Mouse (Mus musculus): ENCODE data around the gene Cnot2.
"Not testable (repeated sequence)": the region's sequence is repeated elsewhere in the genome, so short reads cannot be mapped to it uniquely, and the experiment has no call there.

Gene Cnot2

DNA sequence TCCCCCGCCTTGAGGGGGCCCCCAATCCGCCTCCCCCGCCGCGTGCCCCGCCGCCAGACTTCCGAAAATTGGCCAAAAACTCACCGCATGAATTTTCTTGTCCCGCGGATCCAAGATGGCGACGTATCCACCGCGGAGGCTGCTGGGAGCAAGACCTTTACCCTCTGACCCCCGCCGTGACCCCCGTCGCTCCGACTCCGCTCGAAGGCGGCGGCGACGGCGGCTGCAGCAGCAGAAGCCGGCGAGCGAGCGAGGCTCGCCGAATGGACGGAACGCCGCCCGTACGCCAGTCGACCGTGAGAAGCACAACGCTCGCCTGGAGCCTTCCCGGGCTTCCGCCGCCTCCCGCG lies at the start of gene Cnot2:
TSS of gene Cnot2 (minus strand) at position 143 of the 350 bp plus-strand sequence.
- DNase-seq (ENCODE audit: low spot score), result peak; percentile 89

- DNase-seq (ENCODE audit: low spot score), result no peak
These were observed 47.6 kb upstream of the Cnot2 start for GRCm38 (mm10) chr10:116628926-116629325.

DNA sequence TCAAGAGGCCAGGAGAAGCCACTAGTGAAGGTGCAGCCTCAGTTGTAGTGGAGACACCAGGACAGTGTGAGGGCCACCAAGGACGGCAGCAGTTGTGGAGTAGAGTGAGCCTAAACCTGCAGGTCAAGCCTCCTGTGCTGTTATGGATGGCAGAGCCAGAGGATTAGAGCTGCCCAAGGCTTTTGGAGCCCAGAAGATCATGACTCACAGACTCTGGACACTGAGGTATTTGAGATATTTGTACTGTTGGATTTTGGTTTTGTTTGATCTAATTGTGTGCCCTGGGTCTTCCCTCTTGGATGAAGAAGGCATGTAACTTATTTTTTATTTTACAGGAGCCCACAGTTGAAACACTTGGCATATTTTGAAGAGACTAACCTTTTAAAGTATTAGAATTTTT lies 44.7 kb upstream of the Cnot2 start:
- no peak for DNase-seq (ENCODE audit: low spot score)

DNA sequence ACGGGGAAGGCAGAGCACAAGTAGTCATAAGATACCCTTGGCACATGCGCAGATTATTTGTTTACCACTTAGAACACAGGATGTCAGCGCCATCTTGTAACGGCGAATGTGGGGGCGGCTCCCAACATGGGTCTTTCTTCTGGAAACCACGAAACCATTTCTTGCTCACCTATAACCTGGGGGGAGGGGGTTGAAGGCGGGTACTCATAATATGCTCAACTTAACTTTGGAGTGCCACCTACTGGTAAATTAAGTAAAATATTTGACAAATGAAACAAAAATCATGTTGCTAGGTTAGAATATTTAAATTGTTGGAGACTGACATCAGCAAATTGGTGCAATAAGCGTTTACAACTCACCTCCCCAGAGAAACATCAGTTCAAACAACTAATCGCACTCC lies 31.9 kb upstream of the Cnot2 start:
- peak; percentile 87 for DNase-seq (ENCODE audit: low spot score)

DNA sequence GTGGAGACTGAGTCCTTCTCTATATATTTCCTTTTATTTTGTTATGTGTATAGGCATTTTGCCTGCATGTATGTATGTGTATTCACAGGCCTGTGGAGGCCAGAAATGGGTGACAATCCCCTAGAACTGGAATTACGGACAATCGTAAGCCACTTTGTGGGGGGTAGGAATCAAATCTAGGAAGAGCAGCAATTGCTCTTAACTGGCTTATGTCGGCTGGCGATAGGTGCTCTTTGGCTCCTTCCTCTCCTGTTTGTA lies 23.5 kb upstream of the Cnot2 start:
- no peak for DNase-seq (ENCODE audit: low spot score)

DNA sequence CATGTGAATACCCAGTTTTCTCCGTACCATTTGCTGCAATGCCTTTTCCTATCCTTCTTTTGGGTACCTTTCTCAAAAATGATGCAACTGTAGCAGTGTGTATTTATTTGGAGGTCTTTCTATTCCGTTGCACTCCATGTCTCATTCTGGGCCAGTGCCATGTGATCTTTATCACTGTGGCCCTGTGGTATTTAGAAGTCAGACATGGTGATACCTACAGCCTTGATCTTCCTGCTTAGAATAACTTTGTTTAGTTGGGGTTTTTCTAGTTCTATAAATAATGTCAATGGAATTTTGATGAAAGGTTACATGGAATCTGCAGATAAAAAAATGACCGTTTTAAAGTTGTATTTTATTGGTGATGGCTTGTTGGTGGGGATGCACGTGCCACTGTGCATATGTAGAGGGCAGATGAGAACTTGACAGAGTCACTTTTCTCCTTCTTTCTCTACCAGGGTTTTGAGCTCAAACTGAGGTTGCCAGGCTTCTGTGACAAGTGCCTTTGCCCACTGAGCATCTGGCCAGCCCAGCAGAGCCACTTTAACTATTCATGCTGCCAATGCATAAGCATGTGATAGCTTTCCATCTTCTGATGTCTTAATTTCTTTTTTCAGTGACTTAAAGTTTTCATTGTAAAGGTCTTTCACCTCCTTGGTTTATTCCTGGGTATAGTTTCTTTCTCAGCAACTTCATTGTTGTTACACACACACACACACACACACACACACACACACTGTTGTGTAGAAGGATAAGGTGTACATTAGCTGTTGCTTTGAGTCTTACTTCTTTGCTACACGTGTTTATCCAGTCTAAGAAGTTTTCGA lies 23.0 kb upstream of the Cnot2 start:
- no peak for DNase-seq (ENCODE audit: low spot score)

DNA sequence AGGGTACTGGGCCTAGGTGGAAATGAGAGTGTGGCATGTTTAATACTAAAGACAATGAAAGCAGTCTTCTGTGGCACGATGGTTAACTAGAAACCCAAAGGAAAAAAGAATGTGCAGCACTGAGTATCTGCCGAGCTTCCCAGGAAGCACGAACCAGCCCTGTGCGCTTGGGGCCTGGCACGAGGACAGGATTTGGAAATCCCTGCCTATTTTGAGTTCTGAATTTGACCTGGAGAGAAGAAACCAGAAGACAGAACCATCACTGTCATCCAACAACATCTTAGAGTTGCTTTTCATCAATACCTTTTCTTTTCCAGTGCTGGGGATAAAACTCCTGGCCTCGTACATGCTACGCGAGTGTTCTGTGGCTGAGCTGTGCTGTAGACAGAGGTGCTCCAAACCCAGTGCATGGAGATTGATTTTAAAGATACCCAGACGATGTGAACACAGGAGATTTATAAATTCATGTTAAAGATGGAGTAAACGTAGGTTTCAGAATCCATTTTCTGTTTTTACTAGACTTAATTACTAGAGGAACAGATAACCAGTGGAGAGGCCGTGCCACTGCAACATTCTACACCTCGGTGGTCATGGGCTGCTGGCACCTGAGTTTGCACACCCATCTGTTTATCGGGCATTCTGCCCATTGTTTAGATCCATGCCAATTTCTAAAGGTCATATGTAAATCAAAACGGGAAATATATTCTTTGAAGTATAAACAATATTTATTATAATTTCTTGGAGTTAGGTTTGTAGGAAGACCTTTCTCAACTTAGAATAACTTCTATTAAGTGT lies 17.9 kb upstream of the Cnot2 start:
- no peak for DNase-seq (ENCODE audit: low spot score)

GRCm38 (mm10) chr10:116582738-116583137 lies 1.4 kb upstream of the Cnot2 start:
- DNase-seq (ENCODE audit: low spot score), result peak; percentile 42

DNA sequence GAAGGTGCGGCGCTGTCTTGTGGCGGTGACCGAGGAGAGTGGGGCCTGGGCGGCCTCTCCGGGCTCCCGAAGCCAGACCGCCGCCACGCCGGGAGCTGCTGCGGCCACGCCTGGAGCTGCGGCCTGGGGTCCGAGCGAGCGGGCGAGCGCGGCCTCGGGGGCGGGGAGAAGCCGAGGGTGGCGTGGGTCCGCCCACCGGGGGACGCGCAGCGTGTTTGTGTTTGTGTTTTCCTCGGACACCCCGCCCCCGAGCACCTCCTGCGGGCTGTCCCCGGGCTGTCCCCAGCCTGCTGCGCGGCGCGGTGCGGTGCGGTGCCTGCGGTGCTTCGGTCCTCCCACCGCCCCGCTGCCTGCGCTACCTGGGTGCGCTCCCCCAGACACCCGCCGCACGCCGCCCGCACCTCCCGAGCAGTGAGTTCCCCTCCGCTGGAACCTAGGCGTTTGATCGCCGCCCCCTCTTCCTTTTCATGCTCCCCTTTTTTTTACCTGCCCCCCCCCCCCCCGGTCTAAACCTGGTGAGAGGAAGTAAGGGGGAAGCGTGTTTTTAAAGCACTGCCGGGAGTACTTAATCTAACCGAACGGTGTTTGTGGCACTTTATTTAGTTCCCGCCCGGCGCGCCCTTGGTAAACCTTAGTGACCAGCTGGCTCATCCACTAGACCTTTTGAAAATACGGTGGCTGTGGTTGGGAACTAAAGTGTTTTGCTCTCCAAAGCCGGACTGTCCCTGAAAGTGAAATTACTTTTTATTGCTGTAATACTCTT lies 589 bp upstream of the Cnot2 start:
- DNase-seq (ENCODE audit: low spot score), result peak; percentile 68

DNA sequence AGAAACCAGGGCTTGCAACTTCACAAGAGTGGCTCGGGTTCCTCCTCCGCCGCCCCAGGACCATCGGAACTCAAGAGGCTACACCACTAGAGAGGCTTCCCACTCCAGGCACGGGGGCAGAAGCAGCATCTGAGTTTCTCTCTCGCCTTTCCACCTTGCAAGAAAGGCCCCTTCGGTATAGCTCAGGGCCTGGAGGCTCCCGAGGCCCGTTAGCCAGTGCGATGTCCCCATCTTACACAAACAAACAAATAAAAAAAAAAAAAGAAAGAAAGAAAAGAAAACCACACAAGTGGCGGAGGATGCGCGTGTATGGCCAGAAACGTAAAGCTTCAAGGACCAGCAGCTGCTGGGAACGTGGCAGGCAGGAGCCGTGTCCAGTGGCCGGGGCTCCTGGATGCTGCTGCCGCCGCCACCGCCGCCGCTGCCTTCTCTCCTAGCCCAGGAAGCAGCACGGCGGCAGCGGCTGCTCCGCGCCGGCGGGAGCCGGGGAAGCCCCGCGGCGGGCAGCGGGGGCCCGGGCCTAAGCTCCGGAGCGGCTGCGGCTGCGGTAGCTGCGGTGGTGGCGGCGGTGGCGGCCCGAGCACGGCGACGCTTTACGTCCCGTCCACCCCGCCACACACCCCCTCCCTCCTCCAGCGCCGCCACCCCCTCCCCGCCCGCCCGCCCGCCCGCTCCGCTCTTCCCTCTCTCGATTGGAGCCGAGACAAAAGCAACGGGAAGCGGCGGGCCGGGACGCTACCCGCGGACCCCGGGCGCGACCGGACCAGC lies 536 bp downstream of the Cnot2 start:
- peak; percentile 61 for DNase-seq (ENCODE audit: low spot score)

GRCm38 (mm10) chr10:116579478-116579877 lies 1.8 kb downstream of the Cnot2 start:
- no peak for DNase-seq (ENCODE audit: low spot score)

- no peak for DNase-seq (ENCODE audit: low spot score)
These were observed 2.9 kb downstream of the Cnot2 start for GRCm38 (mm10) chr10:116578375-116578774.

DNA sequence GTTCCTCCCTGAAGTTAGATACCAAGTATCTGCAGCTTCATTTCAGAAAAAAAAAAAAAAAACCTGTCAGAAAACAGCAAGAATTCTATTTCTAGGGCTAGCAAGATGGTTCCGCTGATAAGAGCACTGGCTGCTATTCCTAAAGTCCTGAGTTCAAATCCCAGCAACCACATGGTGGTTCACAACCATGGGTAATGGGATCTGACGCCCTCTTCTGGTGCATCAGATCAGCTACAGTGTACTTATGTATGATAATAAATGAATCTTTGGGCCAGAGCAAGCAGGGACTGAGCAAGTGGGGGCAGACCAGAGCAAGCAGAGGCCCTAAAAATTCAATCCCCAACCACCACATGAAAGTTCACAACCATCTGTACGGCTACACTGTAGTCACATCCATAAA lies 4.1 kb downstream of the Cnot2 start:
- no peak for DNase-seq (ENCODE audit: low spot score)

DNA sequence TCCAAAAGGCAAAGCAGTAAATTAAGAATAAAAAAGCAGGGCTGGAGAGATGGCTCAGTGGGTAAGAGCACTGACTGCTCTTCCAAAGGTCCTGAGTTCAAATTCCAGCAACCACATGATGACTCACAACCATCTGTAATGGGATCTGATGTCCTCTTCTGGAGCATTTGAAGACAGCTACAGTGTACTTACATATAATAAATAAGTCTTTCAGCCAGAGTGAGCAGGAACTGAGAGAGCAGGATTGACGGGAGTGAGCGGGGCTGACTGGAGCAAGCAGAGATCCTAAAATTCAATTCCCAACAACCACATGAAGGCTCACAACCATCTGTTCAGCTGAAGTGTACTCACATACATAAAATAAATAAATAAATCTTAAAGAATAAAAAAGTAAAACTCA lies 5.2 kb downstream of the Cnot2 start:
- DNase-seq (ENCODE audit: low spot score), result not testable (repeated sequence)

GRCm38 (mm10) chr10:116570526-116570925 lies 10.8 kb downstream of the Cnot2 start:
- DNase-seq (ENCODE audit: low spot score), result no peak

- peak; percentile 35 for DNase-seq (ENCODE audit: low spot score)
These were observed 12.8 kb downstream of the Cnot2 start for GRCm38 (mm10) chr10:116568539-116568938.

GRCm38 (mm10) chr10:116567491-116568405 lies 13.6 kb downstream of the Cnot2 start:
- no peak for DNase-seq (ENCODE audit: low spot score)

DNA sequence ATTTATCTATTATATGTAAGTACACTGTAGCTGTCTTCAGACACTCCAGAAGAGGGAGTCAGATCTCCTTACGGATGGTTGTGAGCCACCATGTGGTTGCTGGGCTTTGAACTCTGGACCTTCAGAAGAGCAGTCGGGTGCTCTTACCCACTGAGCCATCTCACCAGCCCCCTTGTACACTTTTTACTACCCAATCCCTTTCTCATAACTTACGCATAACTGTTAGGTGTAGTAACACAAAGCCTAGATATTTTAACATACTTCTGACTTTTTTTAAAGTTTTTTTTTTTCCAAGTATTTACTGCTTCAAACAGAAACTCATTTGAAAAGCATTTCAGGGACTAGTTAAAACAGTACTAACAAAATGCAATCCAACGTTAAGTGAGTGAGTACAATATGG lies 14.8 kb downstream of the Cnot2 start:
- DNase-seq (ENCODE audit: low spot score), result not testable (repeated sequence)

DNA sequence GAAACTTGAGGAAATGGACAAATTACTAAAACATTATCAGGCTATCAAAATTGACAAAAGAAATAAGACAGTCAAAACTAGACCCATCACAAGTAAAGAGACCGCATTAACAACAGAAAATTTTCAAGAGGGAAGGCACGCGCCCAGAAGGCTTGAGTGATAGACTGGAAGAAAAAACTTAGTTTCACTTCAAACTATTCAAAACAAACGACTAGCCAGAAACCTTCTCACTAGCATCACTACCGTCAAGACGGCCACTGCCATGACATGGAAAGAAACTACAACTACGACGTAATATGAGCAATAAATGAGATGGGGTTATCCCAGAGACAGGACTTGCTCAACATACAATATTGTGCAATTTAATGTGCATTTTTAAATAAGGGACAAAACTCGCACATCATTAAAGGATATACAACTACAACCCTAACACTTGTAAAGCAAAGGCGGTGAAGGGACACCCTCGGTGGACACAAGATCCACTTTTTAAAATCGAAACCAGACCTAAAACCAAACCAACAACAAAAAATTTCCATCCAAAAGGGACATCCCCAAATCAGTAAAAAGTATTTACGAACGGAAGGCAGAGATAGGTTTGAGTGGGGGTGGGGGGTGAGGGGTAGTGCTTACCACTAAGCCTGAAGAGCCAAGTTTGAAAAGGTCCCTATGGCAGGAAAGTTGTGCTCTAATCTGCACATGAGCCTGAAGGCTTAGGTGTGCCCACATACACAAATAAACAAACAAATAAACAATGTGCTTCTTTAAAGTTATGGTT lies 16.3 kb downstream of the Cnot2 start:
- peak; percentile 28 for DNase-seq (ENCODE audit: low spot score)

All from T-cell, adult 2 months (primary cell).